Mouse (Mus musculus) hindbrain, postnatal 0 days (tissue): ENCODE measurements around the gene Abraxas2. TPM values are rescaled to one million over a fixed set of nuclear protein-coding genes. Genes with fewer than 3 reads are reported as not detected.

Experiments
- ATAC-seq: fragments of 200-750 bp; cut with Nextera tagmentation; 2 replicates; pipeline ENCODE4 v1.8.0; 2017; ENCODE audit warnings: mild to moderate bottlenecking, moderate TSS enrichment, moderate library complexity
- DNase-seq: peaks from one replicate; pipeline ENCODE4 v3.0.0-alpha.2; 2015; ENCODE audit warnings: low spot score
- H3K27ac ChIP-seq: fragments of 300-500 bp; sonication (generic); 2 replicates; pipeline ENCODE4 v1.5.1; 2014; ENCODE audit warnings: mild to moderate bottlenecking
- H3K27me3 ChIP-seq: fragments of 300-500 bp; sonication (generic); 2 replicates; pipeline ENCODE4 v1.6.1; 2014; ENCODE audit warnings: low read length, mixed read lengths; ENCODE audit not compliant: insufficient read depth
- H3K36me3 ChIP-seq: fragments of 300-500 bp; sonication (generic); 2 replicates; pipeline ENCODE4 v1.6.1; 2014; ENCODE audit warnings: low read length, mixed read lengths; ENCODE audit not compliant: insufficient read depth
- H3K4me1 ChIP-seq: fragments of 300-500 bp; sonication (generic); 2 replicates; pipeline ENCODE4 v1.6.1; 2014; ENCODE audit warnings: antibody characterized with exemption, low read length, mixed read lengths; ENCODE audit not compliant: insufficient read depth
- H3K4me2 ChIP-seq: fragments of 300-500 bp; sonication (generic); 2 replicates; pipeline ENCODE4 v1.6.1; 2014; ENCODE audit warnings: low read depth, mild to moderate bottlenecking, low read length, moderate library complexity, mixed read lengths
- H3K4me3 ChIP-seq: fragments of 300-500 bp; sonication (generic); 2 replicates; pipeline ENCODE4 v1.5.1; 2014; ENCODE audit warnings: low read length
- H3K9ac ChIP-seq: fragments of 300-500 bp; sonication (generic); replicated peaks from 2 replicates; pipeline ENCODE4 v1.6.1; 2014; ENCODE audit warnings: mild to moderate bottlenecking, low read length, moderate library complexity, mixed read lengths
- H3K9me3 ChIP-seq: fragments of 300-500 bp; sonication (generic); 2 replicates; pipeline ENCODE4 v1.6.1; 2016; ENCODE audit warnings: low read length, mixed read lengths
- CTCF ChIP-seq: IDR thresholded peaks from 2 replicates; pipeline ENCODE4 v1.5.1; 2016; ENCODE audit warnings: antibody characterized with exemption, control low read depth, low read depth
- WGBS: fragments of 180-500 bp; shearing (Covaris S2); extraction: QIAGEN DNeasy Blood & Tissue Kit; methylation state at CpG from one replicate; pipeline ENCODE4 v1.1.7; 2014; 5-methylcytosine and 5-hydroxymethylcytosine counted together
- polyA plus RNA-seq: library from polyadenylated mRNA; unstranded; fragments of >200 nt; fragmentation: Nextera tagmentation; extraction: Ambion mirVana; gene quantifications from 2 replicates; pipeline ENCODE4 v1.2.1, GENCODE M21; 2015
- total RNA-seq: library from RNA; depleted of rRNA; stranded (reverse); fragments of >200 nt; gene quantifications from 2 replicates; pipeline ENCODE4 v1.2.3, GENCODE M21; 2014

Abraxas2 gene
- total and polyA plus RNA-seq, 2 experiments from 2014 or later: 22.2 to 33.1 TPM

DNA sequence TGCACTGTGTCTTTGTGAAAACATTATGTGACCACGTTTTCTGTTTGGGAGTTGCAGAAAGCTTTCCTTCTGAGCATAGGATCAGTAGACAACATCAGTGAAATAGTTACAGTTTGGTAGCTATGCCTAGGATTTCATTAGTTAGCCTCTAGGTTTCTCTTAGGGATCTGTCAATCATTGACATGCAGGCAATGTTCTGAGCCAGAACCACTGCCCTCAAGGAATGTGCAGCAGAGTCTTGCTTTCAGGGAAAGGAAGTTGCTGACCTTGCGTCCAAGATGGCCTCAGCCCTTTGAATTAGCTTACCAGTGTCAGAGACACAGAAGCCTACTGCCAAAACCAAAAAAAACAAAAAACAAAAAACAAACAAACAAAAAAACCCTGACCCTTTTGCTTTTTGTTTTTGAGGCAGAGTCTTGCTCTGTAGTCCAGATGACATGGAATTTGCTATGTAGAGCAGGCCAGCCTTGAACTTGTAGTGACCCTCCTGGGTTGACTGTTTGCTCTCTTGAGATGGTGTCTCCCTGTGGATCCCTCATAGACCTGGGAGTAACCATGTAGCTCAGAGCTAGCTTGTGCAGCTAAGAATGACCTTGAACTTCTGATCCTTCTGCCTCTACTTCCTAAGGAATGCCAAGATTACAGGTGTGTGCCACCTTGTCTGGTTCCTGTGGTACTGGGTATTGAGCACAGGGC, 16.5 kb downstream of the Abraxas2 start:
- Histone ChIP-seq H3K4me2 (no peak overlapping the region), H3K9ac (no peak overlapping the region), H3K9me3 (no peaks in the 10 kb centered on the region), H3K27ac (no peak overlapping the region), H3K4me3 (no peak overlapping the region), H3K36me3 (peaks cover 79% of the 10 kb centered on the region), H3K4me1 (no peaks in the 10 kb centered on the region), H3K27me3 (no peaks in the 10 kb centered on the region)
- WGBS: 94% methylated on average over 2 of the region's 2 CpGs
- no peak for TF ChIP-seq CTCF
- ATAC-seq (no peak), DNase-seq (no peak)

DNA sequence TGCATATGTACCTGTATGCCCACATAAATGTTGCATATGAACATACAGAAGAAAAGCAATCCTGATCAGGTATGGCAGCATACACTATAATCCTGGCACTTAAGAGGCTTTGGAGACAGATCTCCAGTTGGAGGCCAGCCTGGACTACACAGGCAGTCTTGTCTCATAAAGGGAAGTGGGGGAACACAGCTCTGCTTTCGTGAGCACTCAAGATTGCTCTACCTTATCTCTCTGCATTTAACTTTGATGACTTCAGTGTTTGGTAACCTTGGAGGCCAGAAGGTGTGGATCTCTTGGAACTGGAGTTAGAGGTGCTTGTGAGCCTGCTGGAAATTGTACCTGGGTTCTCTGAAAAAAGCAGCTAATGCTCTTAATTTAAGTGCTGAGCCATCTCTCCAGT, 21.3 kb downstream of the Abraxas2 start:
- no peak overlapping the region for H3K27ac ChIP-seq
- ATAC-seq (no peak), DNase-seq (no peak)
- H3K9ac ChIP-seq: no peak overlapping the region
- no peaks in the 10 kb centered on the region for H3K27me3 ChIP-seq
- peaks cover 66% of the 10 kb centered on the region for H3K36me3 ChIP-seq
- no peak overlapping the region for H3K4me3 ChIP-seq
- H3K4me2 ChIP-seq: no peak overlapping the region
- H3K4me1 ChIP-seq: no peaks in the 10 kb centered on the region
- H3K9me3 ChIP-seq: no peaks in the 10 kb centered on the region
- WGBS: 89% methylated on average over 1 of the region's 1 CpGs
- TF ChIP-seq CTCF: no peak

DNA sequence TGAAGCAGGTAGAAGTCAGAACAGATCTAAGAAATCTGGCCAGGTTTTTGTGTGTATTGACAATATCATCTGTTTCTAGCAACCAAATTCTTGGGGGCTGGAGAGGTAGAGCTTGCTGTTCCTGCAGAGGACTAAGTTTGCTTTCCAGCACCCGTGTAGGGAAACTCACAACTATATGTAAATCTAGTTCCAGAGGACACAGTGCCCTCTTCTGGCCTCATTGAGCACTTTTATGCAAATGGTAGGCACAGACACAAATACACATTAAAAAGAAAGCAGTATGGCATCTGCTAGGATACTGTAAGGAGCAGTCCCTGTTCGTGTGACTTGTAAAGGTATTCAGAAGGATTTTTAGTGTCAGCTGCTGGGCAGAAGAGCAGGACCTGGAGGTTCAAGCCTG, 23.3 kb downstream of the Abraxas2 start:
- Histone ChIP-seq H3K9me3 (no peaks in the 10 kb centered on the region), H3K36me3 (peaks cover 47% of the 10 kb centered on the region), H3K4me1 (no peaks in the 10 kb centered on the region), H3K27me3 (no peaks in the 10 kb centered on the region), H3K9ac (no peak overlapping the region), H3K4me2 (no peak overlapping the region), H3K4me3 (no peak overlapping the region), H3K27ac (no peak overlapping the region)
- no peak for ATAC-seq
- peak; percentile 48 for TF ChIP-seq CTCF
- DNase-seq: peak; percentile 35
- WGBS: 71% methylated on average over 2 of the region's 2 CpGs

DNA sequence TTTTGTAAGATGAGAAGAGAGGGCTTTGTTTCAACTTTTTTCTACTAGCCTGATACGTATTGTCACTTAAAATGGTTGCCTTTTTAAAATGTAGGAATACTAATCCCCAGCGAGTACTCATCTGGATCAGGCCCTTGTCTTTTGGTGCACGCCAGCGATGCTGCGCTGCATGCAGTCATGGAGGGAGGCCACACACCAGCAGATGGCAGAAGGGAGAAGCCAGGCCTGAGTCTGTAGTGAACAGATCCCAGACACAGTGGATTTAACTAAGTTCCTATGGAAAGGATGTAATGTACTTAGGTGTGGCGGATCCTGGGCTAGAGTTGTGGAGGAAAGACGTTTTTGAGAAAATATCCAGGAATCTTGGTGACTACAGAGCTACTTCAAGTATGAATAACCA, 25.0 kb downstream of the Abraxas2 start:
- DNase-seq (peak; percentile 18), ATAC-seq (no peak)
- no peak overlapping the region for H3K4me2 ChIP-seq
- no peak overlapping the region for H3K9ac ChIP-seq
- no peaks in the 10 kb centered on the region for H3K27me3 ChIP-seq
- peaks cover 37% of the 10 kb centered on the region for H3K36me3 ChIP-seq
- WGBS: 91% methylated on average over 7 of the region's 7 CpGs
- no peak overlapping the region for H3K4me3 ChIP-seq
- no peaks in the 10 kb centered on the region for H3K4me1 ChIP-seq
- peak; percentile 60 for TF ChIP-seq CTCF
- H3K27ac ChIP-seq: no peak overlapping the region
- no peaks in the 10 kb centered on the region for H3K9me3 ChIP-seq

DNA sequence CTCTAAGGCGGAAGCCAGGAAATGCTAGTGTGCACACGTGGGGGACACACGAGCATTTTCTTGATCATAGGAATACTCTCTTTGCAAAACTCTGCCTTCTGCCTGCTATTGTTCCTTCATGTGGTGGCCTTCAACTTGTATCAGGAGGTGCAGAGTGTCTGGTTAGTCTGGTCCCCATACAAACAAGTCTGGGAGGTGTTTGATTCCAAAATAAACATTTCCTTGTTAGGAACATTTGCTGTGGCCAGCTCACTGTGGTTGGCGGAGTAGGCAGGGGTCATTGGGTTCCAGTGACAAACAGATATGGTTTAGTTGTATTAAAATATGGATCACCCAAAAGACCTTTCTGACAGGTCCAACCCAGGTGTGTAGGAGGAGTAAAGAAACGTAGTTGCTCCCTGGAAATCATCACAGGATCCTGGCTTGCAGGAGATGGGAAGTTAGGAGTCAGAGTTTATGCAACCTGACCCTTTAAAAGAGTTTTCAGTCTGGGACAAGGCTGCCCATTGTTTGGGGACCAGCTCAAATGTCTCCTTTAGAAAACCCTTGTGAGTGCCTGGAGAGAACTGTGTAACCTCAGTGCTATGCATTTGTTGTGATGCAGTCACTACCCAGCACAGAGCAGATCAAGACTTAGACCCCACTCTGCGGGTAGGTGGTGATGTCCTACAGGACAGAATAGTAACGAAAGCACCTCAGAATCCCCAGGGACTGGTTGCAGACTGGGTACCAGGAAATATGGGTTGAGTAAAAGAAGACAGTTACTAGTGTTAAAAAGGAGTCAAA, 28.2 kb downstream of the Abraxas2 start:
- H3K4me3 ChIP-seq: no peak overlapping the region
- no peaks in the 10 kb centered on the region for H3K27me3 ChIP-seq
- no peak overlapping the region for H3K9ac ChIP-seq
- no peak overlapping the region for H3K27ac ChIP-seq
- DNase-seq (no peak), ATAC-seq (no peak)
- no peaks in the 10 kb centered on the region for H3K4me1 ChIP-seq
- TF ChIP-seq CTCF: no peak
- 76% methylated on average over 7 of the region's 7 CpGs for WGBS
- no peaks in the 10 kb centered on the region for H3K9me3 ChIP-seq
- no peak overlapping the region for H3K4me2 ChIP-seq
- peaks cover 15% of the 10 kb centered on the region for H3K36me3 ChIP-seq

DNA sequence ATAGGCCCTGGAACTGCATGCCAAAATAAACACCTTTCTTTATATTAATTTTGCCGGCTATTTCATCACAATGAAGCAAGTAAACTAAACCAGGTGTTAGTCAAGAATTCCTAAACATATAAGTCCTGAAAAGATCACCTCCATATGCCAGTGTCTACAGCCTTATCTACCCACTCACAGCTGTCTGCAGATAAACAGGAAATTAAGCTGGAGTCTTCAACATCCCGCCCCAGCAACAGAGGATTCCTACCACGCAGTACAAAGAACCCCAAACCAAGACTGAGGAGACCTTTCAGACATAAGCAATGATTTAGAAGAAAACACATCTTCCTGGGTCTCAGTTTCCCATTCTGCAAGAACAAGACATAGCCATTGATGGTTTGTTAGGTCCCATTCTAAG, 29.0 kb downstream of the Abraxas2 start:
- no peak for ATAC-seq
- 83% methylated on average over 3 of the region's 3 CpGs for WGBS

More for the DNA sequence above, 29.0 kb downstream of the Abraxas2 start:
- Histone ChIP-seq H3K36me3 (peaks cover 12% of the 10 kb centered on the region), H3K4me3 (no peak overlapping the region), H3K4me2 (no peak overlapping the region), H3K27ac (no peak overlapping the region), H3K9me3 (no peaks in the 10 kb centered on the region), H3K9ac (no peak overlapping the region), H3K27me3 (no peaks in the 10 kb centered on the region), H3K4me1 (no peaks in the 10 kb centered on the region)
- TF ChIP-seq CTCF: no peak
- DNase-seq: no peak
